Mouse (Mus musculus): ENCODE data around the gene Nckap5. TPM values are rescaled to one million over a fixed set of nuclear protein-coding genes. Genes with fewer than 3 reads are reported as not detected.
A peak's percentile ranks its signal among the peaks of the same experiment; 100 is the strongest.

Nckap5 gene
- polyA plus RNA-seq, 1 experiment from 2014 or later, result 10.9 TPM

DNA sequence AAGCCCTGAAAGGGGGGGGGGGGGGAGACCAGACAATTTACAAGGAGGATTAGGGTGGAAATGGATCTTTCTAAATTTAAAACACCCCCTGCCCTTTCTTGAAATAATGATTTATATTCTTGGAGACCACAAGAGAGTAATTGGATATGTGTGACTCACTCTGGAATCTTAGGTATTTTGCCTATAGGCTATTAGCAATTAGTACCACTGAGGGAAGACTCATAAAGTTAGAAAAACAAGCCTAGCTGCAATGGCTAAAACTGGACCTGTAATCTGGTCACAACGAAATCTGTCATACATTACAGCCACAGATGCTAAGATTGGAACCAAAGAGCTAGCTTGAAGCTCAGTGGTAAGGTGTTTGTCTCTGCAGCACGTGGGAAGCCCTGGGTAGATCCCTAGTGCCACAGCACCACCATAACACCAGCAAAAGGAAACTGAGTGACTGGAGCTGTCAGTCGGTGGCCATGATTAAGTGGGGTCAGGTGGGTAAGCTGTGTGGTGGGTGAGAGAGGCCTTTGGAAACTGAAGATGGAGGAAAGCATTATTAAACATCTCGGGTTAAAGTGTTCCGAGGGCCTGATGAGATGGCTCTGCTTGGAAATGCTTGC, 318.7 kb downstream of the Nckap5 start:
- no peak for ATAC-seq
- H3K4me2 ChIP-seq (ENCODE audit: low read length), result no peak overlapping the region
- 82% methylated on average over 5 of the region's 5 CpGs for WGBS
- H3K9me3 ChIP-seq (replicated peaks; ENCODE audit: control insufficient read depth, low read length, poor library complexity, severe bottlenecking), result no peaks in the 10 kb centered on the region
- no peak overlapping the region for H3K9ac ChIP-seq (ENCODE audit: low read depth, low read length)
- H3K4me1 ChIP-seq (ENCODE audit: control insufficient read depth, insufficient read depth, low read length), result no peaks in the 10 kb centered on the region
- no peak overlapping the region for H3K4me3 ChIP-seq (ENCODE audit: low read depth, low read length)
- H3K27me3 ChIP-seq (ENCODE audit: control insufficient read depth, insufficient read depth, low read depth, low read length), result no peaks in the 10 kb centered on the region
- no peak overlapping the region for H3K27ac ChIP-seq (ENCODE audit: low read length)
- no peaks in the 10 kb centered on the region for H3K36me3 ChIP-seq (ENCODE audit: control insufficient read depth, insufficient read depth, low read length)

DNA sequence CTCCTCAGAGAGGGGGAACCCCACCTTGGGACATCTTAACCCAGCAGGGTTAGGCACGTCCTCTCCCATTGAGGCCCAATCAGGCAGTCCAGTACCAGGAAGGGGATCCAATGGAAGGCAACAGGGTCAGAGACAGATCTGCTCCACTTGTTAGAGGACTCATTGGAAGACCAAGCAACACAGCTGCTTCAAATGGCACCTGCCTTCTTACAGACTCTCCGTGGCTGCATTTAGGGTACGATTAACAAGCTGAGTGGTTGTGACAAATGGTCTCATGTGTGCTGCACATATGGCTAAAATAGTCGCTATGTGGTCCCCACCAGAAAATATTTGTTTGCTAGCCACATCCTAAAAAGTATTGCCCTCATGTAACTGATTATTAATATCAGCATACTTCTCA, 325.9 kb downstream of the Nckap5 start:
- WGBS, result 80% methylated on average over 4 of the region's 4 CpGs
- H3K9ac ChIP-seq (ENCODE audit: low read depth, low read length), result no peak overlapping the region
- no peaks in the 10 kb centered on the region for H3K4me1 ChIP-seq (ENCODE audit: control insufficient read depth, insufficient read depth, low read length)

GRCm38 (mm10) chr1:126502741-126503140, 327.9 kb downstream of the Nckap5 start:
- no peak overlapping the region for H3K4me3 ChIP-seq (ENCODE audit: low read depth, low read length)
- no peaks in the 10 kb centered on the region for H3K27me3 ChIP-seq (ENCODE audit: control insufficient read depth, insufficient read depth, low read depth, low read length)
- H3K36me3 ChIP-seq (ENCODE audit: control insufficient read depth, insufficient read depth, low read length), result no peaks in the 10 kb centered on the region
- H3K9me3 ChIP-seq (replicated peaks; ENCODE audit: control insufficient read depth, low read length, poor library complexity, severe bottlenecking), result no peaks in the 10 kb centered on the region
- ATAC-seq, result no peak
- WGBS, result 77% methylated on average over 2 of the region's 2 CpGs
- H3K9ac ChIP-seq (ENCODE audit: low read depth, low read length), result no peak overlapping the region
- no peak overlapping the region for H3K27ac ChIP-seq (ENCODE audit: low read length)
- no peaks in the 10 kb centered on the region for H3K4me1 ChIP-seq (ENCODE audit: control insufficient read depth, insufficient read depth, low read length)
- no peak overlapping the region for H3K4me2 ChIP-seq (ENCODE audit: low read length)

More for the DNA sequence above, 325.9 kb downstream of the Nckap5 start:
- no peaks in the 10 kb centered on the region for H3K9me3 ChIP-seq (replicated peaks; ENCODE audit: control insufficient read depth, low read length, poor library complexity, severe bottlenecking)
- H3K4me3 ChIP-seq (ENCODE audit: low read depth, low read length), result no peak overlapping the region
- H3K27me3 ChIP-seq (ENCODE audit: control insufficient read depth, insufficient read depth, low read depth, low read length), result no peaks in the 10 kb centered on the region
- H3K27ac ChIP-seq (ENCODE audit: low read length), result no peak overlapping the region
- no peak for ATAC-seq
- H3K36me3 ChIP-seq (ENCODE audit: control insufficient read depth, insufficient read depth, low read length), result no peaks in the 10 kb centered on the region
- no peak overlapping the region for H3K4me2 ChIP-seq (ENCODE audit: low read length)

GRCm38 (mm10) chr1:126496722-126497121, 333.9 kb downstream of the Nckap5 start:
- WGBS, result 84% methylated on average over 7 of the region's 7 CpGs
- Histone ChIP-seq H3K27ac (ENCODE audit: low read length) (no peak overlapping the region), H3K4me2 (ENCODE audit: low read length) (no peak overlapping the region), H3K9me3 (replicated peaks; ENCODE audit: control insufficient read depth, low read length, poor library complexity, severe bottlenecking) (no peaks in the 10 kb centered on the region), H3K4me1 (ENCODE audit: control insufficient read depth, insufficient read depth, low read length) (peaks cover 9% of the 10 kb centered on the region; the same call in 1 of the 2 replicates), H3K27me3 (ENCODE audit: control insufficient read depth, insufficient read depth, low read depth, low read length) (no peaks in the 10 kb centered on the region), H3K4me3 (ENCODE audit: low read depth, low read length) (no peak overlapping the region), H3K9ac (ENCODE audit: low read depth, low read length) (no peak overlapping the region), H3K36me3 (ENCODE audit: control insufficient read depth, insufficient read depth, low read length) (no peaks in the 10 kb centered on the region)
- ATAC-seq, result no peak

GRCm38 (mm10) chr1:126492206-126493071, 338.2 kb downstream of the Nckap5 start:
- WGBS, result 4% methylated on average over 33 of the region's 35 CpGs
- Histone ChIP-seq H3K9me3 (replicated peaks; ENCODE audit: control insufficient read depth, low read length, poor library complexity, severe bottlenecking) (no peaks in the 10 kb centered on the region), H3K4me1 (ENCODE audit: control insufficient read depth, insufficient read depth, low read length) (peaks cover 27% of the 10 kb centered on the region), H3K9ac (ENCODE audit: low read depth, low read length) (peak overlapping the region; percentile 71), H3K27ac (ENCODE audit: low read length) (peak overlapping the region; percentile 71), H3K36me3 (ENCODE audit: control insufficient read depth, insufficient read depth, low read length) (no peaks in the 10 kb centered on the region), H3K27me3 (ENCODE audit: control insufficient read depth, insufficient read depth, low read depth, low read length) (no peaks in the 10 kb centered on the region; the same call in 1 of the 2 replicates), H3K4me2 (ENCODE audit: low read length) (peak overlapping the region; percentile 82), H3K4me3 (ENCODE audit: low read depth, low read length) (peak overlapping the region; percentile 54)
- peak; percentile 81 for ATAC-seq

DNA sequence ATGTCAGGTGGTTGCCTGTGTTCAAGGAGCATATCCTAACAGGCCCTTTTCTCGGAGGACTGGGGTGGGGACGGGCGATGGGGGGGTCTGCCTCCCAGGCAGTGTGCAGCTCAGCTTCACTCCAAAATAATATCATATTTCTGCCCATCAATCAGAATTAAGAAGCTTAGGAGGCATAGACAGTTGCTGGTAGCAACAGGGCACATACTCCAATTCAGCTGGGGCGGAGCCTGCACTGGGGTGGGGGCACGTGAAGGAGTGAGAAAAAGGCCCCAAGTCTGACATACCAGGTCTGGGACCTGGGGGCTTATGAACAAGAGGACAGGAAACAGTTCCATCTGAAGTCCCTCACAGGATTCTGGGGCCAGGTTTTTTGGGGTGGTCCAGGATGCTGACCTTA, 339.2 kb downstream of the Nckap5 start:
- ATAC-seq, result peak; percentile 49; the same call in 1 of the 2 replicates
- Histone ChIP-seq H3K4me1 (ENCODE audit: control insufficient read depth, insufficient read depth, low read length) (peaks cover 27% of the 10 kb centered on the region), H3K27ac (ENCODE audit: low read length) (no peak overlapping the region), H3K9ac (ENCODE audit: low read depth, low read length) (peak overlapping the region; percentile 34; the same call in 1 of the 2 replicates), H3K36me3 (ENCODE audit: control insufficient read depth, insufficient read depth, low read length) (no peaks in the 10 kb centered on the region), H3K9me3 (replicated peaks; ENCODE audit: control insufficient read depth, low read length, poor library complexity, severe bottlenecking) (no peaks in the 10 kb centered on the region), H3K4me3 (ENCODE audit: low read depth, low read length) (peak overlapping the region; percentile 54), H3K27me3 (ENCODE audit: control insufficient read depth, insufficient read depth, low read depth, low read length) (no peaks in the 10 kb centered on the region; the same call in 1 of the 2 replicates), H3K4me2 (ENCODE audit: low read length) (peak overlapping the region; percentile 82)
- 45% methylated on average over 5 of the region's 5 CpGs for WGBS

DNA sequence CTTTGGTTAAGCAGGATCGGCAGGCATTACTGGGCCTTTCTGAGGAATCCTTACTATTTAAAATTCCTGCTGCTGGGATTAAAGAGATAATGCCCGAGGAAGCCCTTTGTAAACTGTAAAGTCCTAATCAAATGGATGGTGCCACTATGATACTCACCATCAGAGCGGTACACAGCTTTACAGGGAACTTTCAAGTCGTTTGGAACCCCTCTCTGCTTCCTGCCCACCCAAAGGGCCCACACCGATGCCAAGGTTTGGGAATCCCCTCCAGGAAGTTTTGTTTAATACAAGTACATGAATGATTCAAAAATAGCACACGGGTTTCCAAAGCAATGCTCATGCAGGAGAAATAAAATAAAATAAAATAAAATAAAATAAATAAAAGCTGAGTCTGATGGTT, 340.3 kb downstream of the Nckap5 start:
- Histone ChIP-seq H3K27me3 (ENCODE audit: control insufficient read depth, insufficient read depth, low read depth, low read length) (no peaks in the 10 kb centered on the region; the same call in 1 of the 2 replicates), H3K9me3 (replicated peaks; ENCODE audit: control insufficient read depth, low read length, poor library complexity, severe bottlenecking) (no peaks in the 10 kb centered on the region), H3K4me2 (ENCODE audit: low read length) (peak overlapping the region; percentile 82), H3K36me3 (ENCODE audit: control insufficient read depth, insufficient read depth, low read length) (no peaks in the 10 kb centered on the region), H3K4me3 (ENCODE audit: low read depth, low read length) (no peak overlapping the region; the same call in 1 of the 2 replicates), H3K4me1 (ENCODE audit: control insufficient read depth, insufficient read depth, low read length) (peaks cover 27% of the 10 kb centered on the region), H3K9ac (ENCODE audit: low read depth, low read length) (no peak overlapping the region), H3K27ac (ENCODE audit: low read length) (no peak overlapping the region)
- 11% methylated on average over 6 of the region's 6 CpGs for WGBS
- no peak for ATAC-seq

DNA sequence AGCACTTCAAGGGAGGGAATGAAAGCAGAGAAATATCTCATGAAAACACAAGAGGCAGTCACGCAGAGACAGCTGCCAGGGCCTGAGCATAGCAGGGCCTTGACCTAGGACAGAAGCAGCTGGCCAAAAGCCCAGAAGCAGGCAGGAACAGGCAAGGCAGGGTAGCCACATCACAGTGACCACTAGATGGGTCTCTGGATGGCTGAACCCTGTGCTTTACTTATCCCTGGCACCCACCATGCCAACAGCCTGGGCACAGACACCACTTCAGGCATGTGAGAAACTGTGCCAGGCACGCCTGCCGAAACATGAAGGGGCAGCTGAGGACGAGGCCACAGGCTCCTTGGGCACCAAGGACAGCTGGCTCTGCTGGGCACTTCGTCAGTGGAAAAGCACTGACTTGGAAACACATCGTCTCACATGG, 345.9 kb downstream of the Nckap5 start:
- ATAC-seq, result peak; percentile 27; the same call in 1 of the 2 replicates
- H3K9ac ChIP-seq (ENCODE audit: low read depth, low read length), result no peak overlapping the region
- peaks cover under 1% of the 10 kb centered on the region for H3K4me1 ChIP-seq (ENCODE audit: control insufficient read depth, insufficient read depth, low read length)
- no peaks in the 10 kb centered on the region for H3K27me3 ChIP-seq (ENCODE audit: control insufficient read depth, insufficient read depth, low read depth, low read length)
- WGBS, result 73% methylated on average over 6 of the region's 6 CpGs
- H3K4me3 ChIP-seq (ENCODE audit: low read depth, low read length), result no peak overlapping the region
- no peaks in the 10 kb centered on the region for H3K36me3 ChIP-seq (ENCODE audit: control insufficient read depth, insufficient read depth, low read length)
- H3K27ac ChIP-seq (ENCODE audit: low read length), result no peak overlapping the region
- no peaks in the 10 kb centered on the region for H3K9me3 ChIP-seq (replicated peaks; ENCODE audit: control insufficient read depth, low read length, poor library complexity, severe bottlenecking)
- H3K4me2 ChIP-seq (ENCODE audit: low read length), result no peak overlapping the region

DNA sequence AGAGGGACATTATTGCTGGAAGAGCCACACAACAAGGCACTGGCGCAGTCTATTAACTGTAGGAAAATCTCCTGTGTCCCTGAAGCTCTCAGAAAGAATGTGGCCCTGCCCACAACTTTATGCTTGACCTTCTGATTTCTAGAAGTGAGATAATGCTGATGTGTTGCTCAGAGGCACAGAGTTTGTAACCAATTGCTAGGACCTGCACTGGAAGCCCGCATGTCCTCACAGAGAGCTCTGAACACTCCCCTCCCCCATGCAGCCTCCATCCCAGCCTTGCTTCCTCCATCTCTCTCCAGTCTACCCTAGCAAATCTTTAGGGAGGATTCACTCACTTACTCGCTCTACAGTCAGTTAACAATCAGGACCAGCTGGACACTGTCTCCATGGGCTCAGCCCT, 346.9 kb downstream of the Nckap5 start:
- Histone ChIP-seq H3K4me2 (ENCODE audit: low read length) (no peak overlapping the region), H3K36me3 (ENCODE audit: control insufficient read depth, insufficient read depth, low read length) (no peaks in the 10 kb centered on the region), H3K9ac (ENCODE audit: low read depth, low read length) (no peak overlapping the region), H3K4me3 (ENCODE audit: low read depth, low read length) (no peak overlapping the region), H3K27me3 (ENCODE audit: control insufficient read depth, insufficient read depth, low read depth, low read length) (no peaks in the 10 kb centered on the region), H3K27ac (ENCODE audit: low read length) (no peak overlapping the region), H3K9me3 (replicated peaks; ENCODE audit: control insufficient read depth, low read length, poor library complexity, severe bottlenecking) (no peaks in the 10 kb centered on the region), H3K4me1 (ENCODE audit: control insufficient read depth, insufficient read depth, low read length) (no peaks in the 10 kb centered on the region)
- 87% methylated on average over 3 of the region's 3 CpGs for WGBS
- no peak for ATAC-seq

All from midbrain, embryonic 16.5 days (tissue).